Mouse (Mus musculus): ENCODE results near the gene Naa11.

Naa11 gene

GRCm38 (mm10) chr5:97344144-97344543 is 48.0 kb downstream of the Naa11 start:
- DNase-seq, result no peak

- DNase-seq, result no peak
These were observed 57.4 kb downstream of the Naa11 start for GRCm38 (mm10) chr5:97334794-97335193.
